Mouse (Mus musculus): Measurements from ENCODE around the gene Clic3.

The Clic3 gene

GRCm38 (mm10) chr2:25482969-25483368, 26.3 kb downstream of the Clic3 start:
- peak; percentile 59 to 70 for DNase-seq

GRCm38 (mm10) chr2:25484901-25485647, 28.4 kb downstream of the Clic3 start:
- peak; percentile 63 to 88 for DNase-seq

GRCm38 (mm10) chr2:25487965-25488670, 31.5 kb downstream of the Clic3 start:
- DNase-seq = no peak

GRCm38 (mm10) chr2:25488671-25489068, 32.0 kb downstream of the Clic3 start:
- DNase-seq = no peak

GRCm38 (mm10) chr2:25492988-25493387, 36.4 kb downstream of the Clic3 start:
- no peak for DNase-seq

- peak; percentile 47 to 66 for DNase-seq
These were observed 36.9 kb downstream of the Clic3 start, which contains the start of gene Lcn12 for GRCm38 (mm10) chr2:25493476-25493961. TSS of gene Lcn12 (minus strand) at chr2:25493911.

- peak in 1 of 2 experiments; percentile 28 for DNase-seq
These were observed 39.8 kb downstream of the Clic3 start for GRCm38 (mm10) chr2:25496462-25496861.

- DNase-seq = no peak
These were observed 41.4 kb downstream of the Clic3 start for GRCm38 (mm10) chr2:25497846-25498575.

- no peak for DNase-seq
These were observed 42.2 kb downstream of the Clic3 start for GRCm38 (mm10) chr2:25498622-25499478.

- peak; percentile 8 to 63 for DNase-seq
These were observed 43.5 kb downstream of the Clic3 start for GRCm38 (mm10) chr2:25500071-25500575.

- DNase-seq = peak; percentile 94 to 96
These were observed 44.2 kb downstream of the Clic3 start, which contains the start of gene Fbxw5 for GRCm38 (mm10) chr2:25500576-25501405. TSS of gene Fbxw5 (plus strand) at chr2:25500750.

GRCm38 (mm10) chr2:25501593-25502486, 45.2 kb downstream of the Clic3 start, which contains the start of gene C8g:
TSS of gene C8g (minus strand) at chr2:25501719.
- DNase-seq = peak in 1 of 2 experiments; percentile 14

GRCm38 (mm10) chr2:25502726-25503125, 46.1 kb downstream of the Clic3 start:
- DNase-seq = no peak

- no peak for DNase-seq
These were observed 47.9 kb downstream of the Clic3 start for GRCm38 (mm10) chr2:25504538-25504937.

GRCm38 (mm10) chr2:25505000-25505399, 48.4 kb downstream of the Clic3 start:
- no peak for DNase-seq

- no peak for DNase-seq
These were observed 49.2 kb downstream of the Clic3 start for GRCm38 (mm10) chr2:25505860-25506259.

GRCm38 (mm10) chr2:25506964-25507363, 50.3 kb downstream of the Clic3 start:
- peak; percentile 38 to 66 for DNase-seq
